Mouse (Mus musculus): ENCODE results near the gene Ppp1r15b.

Ppp1r15b gene

GRCm38 (mm10) chr1:133130638-133131560 is at the start of gene Ppp1r15b:
TSS of gene Ppp1r15b (plus strand) at chr1:133131143.
- peak; percentile 96 for DNase-seq (ENCODE audit: extremely low spot score)

- no peak for DNase-seq (ENCODE audit: extremely low spot score)
Measured at GRCm38 (mm10) chr1:133083003-133083546, 47.9 kb upstream of the Ppp1r15b start.

GRCm38 (mm10) chr1:133083942-133084625 is 46.9 kb upstream of the Ppp1r15b start:
- no peak for DNase-seq (ENCODE audit: extremely low spot score)

GRCm38 (mm10) chr1:133084708-133085416 is 46.1 kb upstream of the Ppp1r15b start:
- no peak for DNase-seq (ENCODE audit: extremely low spot score)

GRCm38 (mm10) chr1:133085417-133085742 is 45.6 kb upstream of the Ppp1r15b start:
- no peak for DNase-seq (ENCODE audit: extremely low spot score)

- DNase-seq (ENCODE audit: extremely low spot score): no peak
Measured at GRCm38 (mm10) chr1:133086804-133087203, 44.1 kb upstream of the Ppp1r15b start.

- peak; percentile 80 for DNase-seq (ENCODE audit: extremely low spot score)
Measured at GRCm38 (mm10) chr1:133087206-133087905, 43.6 kb upstream of the Ppp1r15b start.

- no peak for DNase-seq (ENCODE audit: extremely low spot score)
Measured at GRCm38 (mm10) chr1:133088196-133088595, 42.7 kb upstream of the Ppp1r15b start.

GRCm38 (mm10) chr1:133089415-133089814 is 41.5 kb upstream of the Ppp1r15b start:
- no peak for DNase-seq (ENCODE audit: extremely low spot score)

- DNase-seq (ENCODE audit: extremely low spot score): no peak
Measured at GRCm38 (mm10) chr1:133090641-133091040, 40.3 kb upstream of the Ppp1r15b start.

GRCm38 (mm10) chr1:133091483-133091882 is 39.5 kb upstream of the Ppp1r15b start:
- no peak for DNase-seq (ENCODE audit: extremely low spot score)

- DNase-seq (ENCODE audit: extremely low spot score): no peak
Measured at GRCm38 (mm10) chr1:133093719-133094118, 37.2 kb upstream of the Ppp1r15b start.

GRCm38 (mm10) chr1:133100980-133101798 is 29.8 kb upstream of the Ppp1r15b start:
- peak; percentile 72 for DNase-seq (ENCODE audit: extremely low spot score)

- DNase-seq (ENCODE audit: extremely low spot score): no peak
Measured at GRCm38 (mm10) chr1:133102108-133102507, 28.8 kb upstream of the Ppp1r15b start.

GRCm38 (mm10) chr1:133103315-133103714 is 27.6 kb upstream of the Ppp1r15b start:
- no peak for DNase-seq (ENCODE audit: extremely low spot score)

GRCm38 (mm10) chr1:133103871-133104270 is 27.1 kb upstream of the Ppp1r15b start:
- DNase-seq (ENCODE audit: extremely low spot score): no peak

GRCm38 (mm10) chr1:133116108-133116507 is 14.8 kb upstream of the Ppp1r15b start:
- no peak for DNase-seq (ENCODE audit: extremely low spot score)

GRCm38 (mm10) chr1:133118127-133118526 is 12.8 kb upstream of the Ppp1r15b start:
- no peak for DNase-seq (ENCODE audit: extremely low spot score)

GRCm38 (mm10) chr1:133118844-133119243 is 12.1 kb upstream of the Ppp1r15b start:
- no peak for DNase-seq (ENCODE audit: extremely low spot score)

- DNase-seq (ENCODE audit: extremely low spot score): no peak
Measured at GRCm38 (mm10) chr1:133119931-133120712, 10.8 kb upstream of the Ppp1r15b start.
